Mouse (Mus musculus) C2C12 (cell line): ENCODE data around the gene Akr1c21. TPM values are rescaled to one million over a fixed set of nuclear protein-coding genes. Genes with fewer than 3 reads are reported as not detected.

Experiments used
- H3K27me3 ChIP-seq: one replicate; pipeline ENCODE4 v1.6.1; 2011; ENCODE audit not compliant: control insufficient read depth, insufficient read depth, insufficient read length
- H3K36me3 ChIP-seq: one replicate; pipeline ENCODE4 v1.6.1; 2011; ENCODE audit not compliant: control insufficient read depth, insufficient read depth
- H3K4me3 ChIP-seq: one replicate; pipeline ENCODE4 v1.5.1; 2011; ENCODE audit warnings: mild to moderate bottlenecking, control low read depth; ENCODE audit not compliant: poor library complexity, insufficient read depth, severe bottlenecking
- H3K79me2 ChIP-seq: one replicate; pipeline ENCODE4 v1.6.1; 2011; ENCODE audit not compliant: control insufficient read depth, insufficient read depth
- H3K79me3 ChIP-seq: one replicate; pipeline ENCODE4 v1.6.1; 2011; ENCODE audit warnings: low read depth, control low read depth
- H3ac ChIP-seq: one replicate; pipeline ENCODE3; 2011; ENCODE audit warnings: low read depth; ENCODE audit not compliant: control insufficient read depth, insufficient read length
- CEBPB ChIP-seq: IDR thresholded peaks from one replicate; pipeline ENCODE4 v1.6.1; 2011; ENCODE audit warnings: low read depth, mild to moderate bottlenecking, control low read depth, moderate library complexity
- CTCF ChIP-seq: IDR thresholded peaks from one replicate; pipeline ENCODE4 v1.5.1; 2011; ENCODE audit not compliant: control insufficient read depth, insufficient read depth, insufficient read length
- FOSL1 ChIP-seq: IDR thresholded peaks from one replicate; pipeline ENCODE4 v1.8.0; 2011; ENCODE audit warnings: mild to moderate bottlenecking, low read length; ENCODE audit not compliant: poor library complexity, insufficient read depth, severe bottlenecking
- MAX ChIP-seq: IDR thresholded peaks from one replicate; pipeline ENCODE4 v1.6.1; 2011; ENCODE audit warnings: mild to moderate bottlenecking, control low read depth
- MYOD1 ChIP-seq: IDR thresholded peaks from one replicate; pipeline ENCODE4 v1.6.1; 2011; ENCODE audit warnings: low read depth; ENCODE audit not compliant: control insufficient read depth, insufficient read length
- MYOG ChIP-seq: IDR thresholded peaks from one replicate; pipeline ENCODE4 v1.6.1; 2011; ENCODE audit not compliant: control insufficient read depth, insufficient read length; ENCODE audit errors: extremely low read depth
- USF1 ChIP-seq: IDR thresholded peaks from one replicate; pipeline ENCODE4 v1.6.1; 2011; ENCODE audit warnings: low read depth, mild to moderate bottlenecking, control low read depth, moderate library complexity
- polyA plus RNA-seq: library from polyadenylated mRNA; unstranded; fragments of >200 nt; fragmentation: generic; extraction: Trizol; gene quantifications from one replicate; pipeline ENCODE4 v1.2.1, GENCODE M21; 2012; ENCODE audit warnings: missing spikeins

Gene Akr1c21
- polyA plus RNA-seq, 1 experiment: not detected

GRCm38 (mm10) chr13:4606821-4607220, 32.9 kb downstream of the Akr1c21 start:
- Histone ChIP-seq H3K27me3 (no peaks in the 10 kb centered on the region), H3K79me2 (peaks cover 7% of the 10 kb centered on the region), H3K79me3 (peaks cover 1% of the 10 kb centered on the region), H3K4me3 (no peak overlapping the region), H3ac (no peak overlapping the region), H3K36me3 (no peaks in the 10 kb centered on the region)
- TF ChIP-seq USF1: no peak
- no peak for TF ChIP-seq CEBPB
- TF ChIP-seq MAX: no peak
- TF ChIP-seq MYOG: no peak
- no peak for TF ChIP-seq FOSL1
- no peak for TF ChIP-seq CTCF
- TF ChIP-seq MYOD1: no peak

- H3K79me3 ChIP-seq: peaks cover 1% of the 10 kb centered on the region
- H3K4me3 ChIP-seq: peak overlapping the region; percentile 47
- H3K27me3 ChIP-seq: no peaks in the 10 kb centered on the region
- H3K36me3 ChIP-seq: no peaks in the 10 kb centered on the region
- peak overlapping the region; percentile 70 for H3ac ChIP-seq
- TF ChIP-seq USF1 (no peak), MYOD1 (no peak), MYOG (no peak), CTCF (no peak), CEBPB (no peak), MAX (no peak), FOSL1 (no peak)
- H3K79me2 ChIP-seq: peaks cover 7% of the 10 kb centered on the region
Observed at GRCm38 (mm10) chr13:4608530-4608929, 34.7 kb downstream of the Akr1c21 start.

- TF ChIP-seq MYOG: no peak
- TF ChIP-seq MAX: no peak
- TF ChIP-seq FOSL1: no peak
- TF ChIP-seq CEBPB: no peak
- no peak for TF ChIP-seq USF1
- TF ChIP-seq CTCF: no peak
- no peak for TF ChIP-seq MYOD1
- Histone ChIP-seq H3K79me2 (peaks cover 7% of the 10 kb centered on the region), H3K4me3 (peak within 1 kb of the TSS; percentile 47)
Observed at GRCm38 (mm10) chr13:4608961-4609409, 35.1 kb downstream of the Akr1c21 start, which contains the start of gene Akr1e1. Gene Akr1e1, minus strand, starts transcription at chr13:4609174.

GRCm38 (mm10) chr13:4610902-4611301, 37.0 kb downstream of the Akr1c21 start:
- Histone ChIP-seq H3ac (no peak overlapping the region), H3K79me2 (peaks cover 7% of the 10 kb centered on the region), H3K79me3 (peaks cover 1% of the 10 kb centered on the region), H3K4me3 (no peak overlapping the region), H3K27me3 (no peaks in the 10 kb centered on the region), H3K36me3 (no peaks in the 10 kb centered on the region)
- TF ChIP-seq CTCF (no peak), FOSL1 (no peak), USF1 (no peak), MAX (no peak), MYOD1 (no peak), MYOG (no peak), CEBPB (no peak)

More at GRCm38 (mm10) chr13:4608961-4609409, 35.1 kb downstream of the Akr1c21 start, which contains the start of gene Akr1e1:
- H3K36me3 ChIP-seq: no peaks in the 10 kb centered on the region
- peaks cover 1% of the 10 kb centered on the region for H3K79me3 ChIP-seq
- H3K27me3 ChIP-seq: no peaks in the 10 kb centered on the region
- H3ac ChIP-seq: peak within 1 kb of the TSS; percentile 70

Other genes with a start within 250 kb of the Akr1c21 start
- gene Akr1c6, start 139.8 kb upstream of the Akr1c21 start, polyA plus RNA-seq: not detected
- gene Akr1c20, start 50.7 kb upstream of the Akr1c21 start, polyA plus RNA-seq: not detected
- 7.8 TPM for gene Akr1e1, start 35.1 kb downstream of the Akr1c21 start, polyA plus RNA-seq